Mouse (Mus musculus): ENCODE results near the gene Csnk1g1. TPM values are rescaled to one million over a fixed set of nuclear protein-coding genes. Genes with fewer than 3 reads are reported as not detected.

Csnk1g1 gene
- polyA plus RNA-seq (2015; fragmentation: Nextera tagmentation; extraction: Ambion mirVana) = 5.6 and 6.3 TPM in 2 replicates

- Histone ChIP-seq H3K4me3 (ENCODE audit: low read depth, low read length) (peak within 1 kb of the TSS; percentile 74), H3K4me1 (replicated peaks; ENCODE audit: control insufficient read depth, insufficient read depth) (no peaks in the 10 kb centered on the region), H3K36me3 (ENCODE audit: control insufficient read depth, insufficient read depth, low read length) (no peaks in the 10 kb centered on the region), H3K9ac (ENCODE audit: low read length) (peak within 1 kb of the TSS; percentile 79), H3K27ac (replicated peaks) (peak within 1 kb of the TSS; percentile 89), H3K27me3 (ENCODE audit: control insufficient read depth, insufficient read depth, low read length) (no peaks in the 10 kb centered on the region), H3K9me3 (ENCODE audit: control insufficient read depth, low read length) (no peaks in the 10 kb centered on the region), H3K4me2 (replicated peaks; ENCODE audit: low read depth) (peak within 1 kb of the TSS; percentile 66)
- DNase-seq (ENCODE audit: low spot score) = peak; percentile 95
- WGBS = under 1% methylated on average over 38 of the region's 38 CpGs
- peak; percentile 77 for TF ChIP-seq CTCF (IDR thresholded peaks at IDR 0.05; ENCODE audit: low read depth)
- peak; percentile 48 for TF ChIP-seq EP300 (optimal IDR thresholded peaks at IDR 0.05)
- ATAC-seq (ENCODE audit: low FRiP score, low TSS enrichment) = peak; percentile 99
Observed at GRCm38 (mm10) chr9:65908394-65909300, at the start of gene Csnk1g1, which contains the start of gene Trip4. Csnk1g1 (plus strand) TSS chr9:65908924. Trip4 (minus strand) TSS chr9:65908794.

- Histone ChIP-seq H3K4me1 (replicated peaks; ENCODE audit: control insufficient read depth, insufficient read depth) (no peaks in the 10 kb centered on the region), H3K27ac (replicated peaks) (no peak overlapping the region), H3K27me3 (ENCODE audit: control insufficient read depth, insufficient read depth, low read length) (no peaks in the 10 kb centered on the region), H3K4me2 (replicated peaks; ENCODE audit: low read depth) (no peak overlapping the region), H3K4me3 (ENCODE audit: low read depth, low read length) (no peak overlapping the region), H3K9ac (ENCODE audit: low read length) (no peak overlapping the region), H3K9me3 (ENCODE audit: control insufficient read depth, low read length) (no peaks in the 10 kb centered on the region), H3K36me3 (ENCODE audit: control insufficient read depth, insufficient read depth, low read length) (peaks cover 20% of the 10 kb centered on the region)
- WGBS = 66% methylated on average over 1 of the region's 1 CpGs
- TF ChIP-seq CTCF (IDR thresholded peaks at IDR 0.05; ENCODE audit: low read depth) (no peak), EP300 (optimal IDR thresholded peaks at IDR 0.05) (no peak)
- ATAC-seq (ENCODE audit: low FRiP score, low TSS enrichment) (no peak), DNase-seq (ENCODE audit: low spot score) (no peak)
Observed at GRCm38 (mm10) chr9:65859656-65860055, 49.1 kb upstream of the Csnk1g1 start.

- Histone ChIP-seq H3K4me1 (replicated peaks; ENCODE audit: control insufficient read depth, insufficient read depth) (no peaks in the 10 kb centered on the region), H3K27me3 (ENCODE audit: control insufficient read depth, insufficient read depth, low read length) (no peaks in the 10 kb centered on the region), H3K27ac (replicated peaks) (peak overlapping the region; percentile 88), H3K4me2 (replicated peaks; ENCODE audit: low read depth) (peak overlapping the region; percentile 62), H3K4me3 (ENCODE audit: low read depth, low read length) (peak overlapping the region; percentile 74), H3K9me3 (ENCODE audit: control insufficient read depth, low read length) (no peaks in the 10 kb centered on the region), H3K36me3 (ENCODE audit: control insufficient read depth, insufficient read depth, low read length) (no peaks in the 10 kb centered on the region), H3K9ac (ENCODE audit: low read length) (peak overlapping the region; percentile 77)
- TF ChIP-seq CTCF (IDR thresholded peaks at IDR 0.05; ENCODE audit: low read depth) (peak; percentile 51), EP300 (optimal IDR thresholded peaks at IDR 0.05) (no peak)
- WGBS = under 1% methylated on average over 37 of the region's 37 CpGs
- DNase-seq (ENCODE audit: low spot score) (peak; percentile 93), ATAC-seq (ENCODE audit: low FRiP score, low TSS enrichment) (peak; percentile 99)
Observed at GRCm38 (mm10) chr9:65884564-65885315, 24.0 kb upstream of the Csnk1g1 start.

GRCm38 (mm10) chr9:65890143-65890628, 18.5 kb upstream of the Csnk1g1 start, which contains the start of gene Pclaf:
Pclaf (plus strand) TSS chr9:65890237.
- no peaks in the 10 kb centered on the region for H3K9me3 ChIP-seq (ENCODE audit: control insufficient read depth, low read length)
- peak within 1 kb of the TSS; percentile 61 for H3K9ac ChIP-seq (ENCODE audit: low read length)
- peak within 1 kb of the TSS; percentile 52 for H3K4me3 ChIP-seq (ENCODE audit: low read depth, low read length)
- H3K4me2 ChIP-seq (replicated peaks; ENCODE audit: low read depth) = peak within 1 kb of the TSS; percentile 94
- ATAC-seq (ENCODE audit: low FRiP score, low TSS enrichment) (peak; percentile 95), DNase-seq (ENCODE audit: low spot score) (peak; percentile 81)
- H3K27me3 ChIP-seq (ENCODE audit: control insufficient read depth, insufficient read depth, low read length) = no peaks in the 10 kb centered on the region
- WGBS = under 1% methylated on average over 21 of the region's 21 CpGs
- no peaks in the 10 kb centered on the region for H3K36me3 ChIP-seq (ENCODE audit: control insufficient read depth, insufficient read depth, low read length)
- no peaks in the 10 kb centered on the region for H3K4me1 ChIP-seq (replicated peaks; ENCODE audit: control insufficient read depth, insufficient read depth)
- TF ChIP-seq CTCF (IDR thresholded peaks at IDR 0.05; ENCODE audit: low read depth) = 0 out of 2 replicates have a peak, but pooled peaks have one; percentile 2
- no peak for TF ChIP-seq EP300 (optimal IDR thresholded peaks at IDR 0.05)
- H3K27ac ChIP-seq (replicated peaks) = no peak within 1 kb of the TSS

- H3K9ac ChIP-seq (ENCODE audit: low read length) = no peak overlapping the region
- 5% methylated on average over 5 of the region's 5 CpGs for WGBS
- no peaks in the 10 kb centered on the region for H3K9me3 ChIP-seq (ENCODE audit: control insufficient read depth, low read length)
- no peaks in the 10 kb centered on the region for H3K36me3 ChIP-seq (ENCODE audit: control insufficient read depth, insufficient read depth, low read length)
- no peak overlapping the region for H3K27ac ChIP-seq (replicated peaks)
- TF ChIP-seq EP300 (optimal IDR thresholded peaks at IDR 0.05) (no peak), CTCF (IDR thresholded peaks at IDR 0.05; ENCODE audit: low read depth) (no peak)
- peak overlapping the region; percentile 52 for H3K4me3 ChIP-seq (ENCODE audit: low read depth, low read length)
- H3K4me2 ChIP-seq (replicated peaks; ENCODE audit: low read depth) = peak overlapping the region; percentile 94
- H3K27me3 ChIP-seq (ENCODE audit: control insufficient read depth, insufficient read depth, low read length) = no peaks in the 10 kb centered on the region
- no peak for DNase-seq (ENCODE audit: low spot score)
- H3K4me1 ChIP-seq (replicated peaks; ENCODE audit: control insufficient read depth, insufficient read depth) = no peaks in the 10 kb centered on the region
- ATAC-seq (ENCODE audit: low FRiP score, low TSS enrichment) = no peak
Observed at GRCm38 (mm10) chr9:65891126-65891525, 17.6 kb upstream of the Csnk1g1 start.

Measured in stomach, postnatal 0 days (tissue).